Mouse (Mus musculus): ENCODE measurements around the gene Zbtb44.
"Not testable (repeated sequence)": the region's sequence is repeated elsewhere in the genome, so short reads cannot be mapped to it uniquely, and the experiment has no call there.

Zbtb44 gene

DNA sequence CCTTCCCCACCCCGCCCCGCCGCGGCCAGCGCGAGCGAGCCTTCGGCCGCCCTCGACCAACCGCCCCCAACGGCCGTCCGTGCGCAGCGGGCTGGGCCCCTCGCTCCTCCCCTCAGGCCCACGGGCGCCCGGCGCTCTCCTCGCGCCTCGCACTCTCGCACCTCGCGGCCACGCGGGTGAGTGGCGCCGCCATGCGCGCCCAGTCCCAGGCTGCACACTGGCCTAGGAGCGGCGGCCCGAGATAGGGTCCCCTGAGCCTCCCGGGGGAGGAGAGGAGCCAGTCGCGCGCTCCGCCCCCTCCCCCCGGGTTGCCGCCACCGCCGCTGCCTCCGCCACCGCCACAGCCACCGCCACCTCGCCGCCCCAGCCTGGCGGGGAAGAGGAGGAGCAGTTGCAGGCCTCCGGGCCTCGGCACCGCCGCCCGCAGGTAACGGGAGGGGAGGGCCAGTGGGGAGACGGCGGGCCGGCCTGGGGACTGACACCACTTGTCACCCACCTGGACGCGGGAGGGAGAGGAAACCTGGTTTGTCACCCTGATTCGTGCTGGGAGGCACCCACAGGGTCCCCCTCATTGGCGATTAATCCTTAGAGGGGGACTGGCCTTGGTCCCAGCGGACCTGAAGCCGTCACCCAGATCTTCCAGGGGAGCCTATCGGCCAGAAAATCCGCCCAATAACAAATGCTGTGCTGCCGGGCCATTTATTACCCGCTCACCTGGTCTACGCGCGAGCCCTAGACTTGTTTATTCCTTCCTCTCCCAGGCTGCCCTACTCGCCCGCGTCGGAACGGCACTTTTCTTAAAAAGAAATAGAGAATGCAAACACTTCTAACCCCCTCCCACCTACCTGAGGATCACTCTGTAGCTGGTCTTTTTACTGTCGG lies at the start of gene Zbtb44:
Gene Zbtb44, plus strand, starts transcription at position 113 of the 882 bp plus-strand sequence.
- peak; percentile 51 for DNase-seq (ENCODE audit: low read depth)

DNA sequence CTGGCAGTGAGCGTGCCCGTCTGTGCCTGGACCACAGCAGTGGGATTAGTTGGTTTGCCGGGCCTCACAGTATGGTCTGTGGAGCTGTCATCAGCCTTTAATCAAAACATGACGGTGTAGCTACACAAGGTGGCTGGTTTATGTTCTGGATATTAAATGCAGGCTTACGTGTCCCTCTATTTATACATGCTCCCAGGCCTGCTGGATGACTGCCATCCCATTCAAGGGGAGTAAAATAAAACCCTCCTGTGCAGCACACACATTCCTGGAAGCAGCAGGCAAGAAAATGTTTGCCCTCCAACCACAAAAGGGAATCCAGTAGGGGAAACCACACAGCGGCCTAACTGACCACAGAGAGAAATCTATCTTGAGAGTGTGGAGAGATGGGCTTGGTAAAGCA lies 44.7 kb upstream of the Zbtb44 start:
- DNase-seq (ENCODE audit: low read depth): peak; percentile 43

- no peak for DNase-seq (ENCODE audit: low read depth)
Observed at GRCm38 (mm10) chr9:30993106-30993505, 37.3 kb upstream of the Zbtb44 start.

- no peak for DNase-seq (ENCODE audit: low read depth)
Observed at GRCm38 (mm10) chr9:30996590-30997562, 33.6 kb upstream of the Zbtb44 start.

DNA sequence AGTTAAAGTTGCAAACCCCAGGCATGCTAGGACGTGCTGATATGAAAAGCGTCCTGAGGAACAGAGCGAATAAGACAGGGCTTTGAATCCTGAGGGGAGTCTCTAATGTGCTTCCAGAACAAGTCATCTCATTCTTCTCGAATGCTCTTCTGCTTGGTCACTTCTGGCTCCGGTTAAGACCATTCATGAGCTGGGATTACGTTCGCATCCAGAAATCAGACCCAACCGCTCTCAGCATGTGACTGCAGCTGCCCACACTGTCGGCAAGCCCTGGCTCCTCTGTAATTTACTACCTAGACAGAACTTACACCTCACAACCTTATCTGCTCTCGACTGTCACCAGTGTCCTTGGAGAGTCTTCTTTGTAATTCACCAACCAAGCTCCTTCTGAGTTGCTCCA lies 29.8 kb upstream of the Zbtb44 start:
- no peak for DNase-seq (ENCODE audit: low read depth)

- no peak for DNase-seq (ENCODE audit: low read depth)
Observed at GRCm38 (mm10) chr9:31002528-31002927, 27.9 kb upstream of the Zbtb44 start.

DNA sequence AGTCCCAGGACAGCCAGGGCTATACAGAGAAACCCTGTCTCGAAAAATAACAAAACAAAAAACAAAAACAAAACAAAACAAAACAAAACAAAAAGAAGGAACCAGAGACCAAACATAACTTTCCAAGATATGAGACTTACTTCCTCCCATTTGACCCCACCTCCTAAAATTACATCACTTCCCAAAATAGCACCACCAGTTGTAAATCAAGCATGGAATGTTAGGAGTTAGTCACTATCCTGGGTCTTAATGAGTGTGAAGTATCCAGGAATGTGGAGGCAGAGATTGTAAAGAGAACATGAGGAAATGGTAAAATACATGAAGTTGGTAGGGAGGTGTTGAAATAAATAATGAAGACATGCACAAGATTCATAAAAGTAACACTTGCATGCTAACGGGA lies 21.1 kb upstream of the Zbtb44 start:
- peak; percentile 18 for DNase-seq (ENCODE audit: low read depth)

GRCm38 (mm10) chr9:31010040-31010439 lies 20.4 kb upstream of the Zbtb44 start:
- DNase-seq (ENCODE audit: low read depth): no peak

DNA sequence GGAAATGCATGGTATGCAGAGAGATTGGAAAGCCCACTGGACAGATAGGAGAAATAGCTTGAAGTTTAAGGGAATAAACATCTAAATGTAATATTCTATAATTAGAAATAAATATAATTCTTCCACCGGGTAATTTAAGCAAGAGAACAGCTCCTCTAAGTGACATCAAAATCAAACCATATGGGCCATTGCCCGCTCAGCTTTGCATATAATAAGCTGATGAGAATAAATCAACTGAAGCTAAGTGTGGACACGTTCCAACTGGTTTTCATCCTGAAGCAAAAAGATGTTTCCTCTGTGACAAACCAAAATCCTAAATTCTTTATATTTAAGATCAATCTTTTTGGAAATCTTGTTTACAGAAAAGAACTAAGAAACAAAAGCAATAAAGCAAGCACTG lies 19.7 kb upstream of the Zbtb44 start:
- no peak for DNase-seq (ENCODE audit: low read depth)

DNA sequence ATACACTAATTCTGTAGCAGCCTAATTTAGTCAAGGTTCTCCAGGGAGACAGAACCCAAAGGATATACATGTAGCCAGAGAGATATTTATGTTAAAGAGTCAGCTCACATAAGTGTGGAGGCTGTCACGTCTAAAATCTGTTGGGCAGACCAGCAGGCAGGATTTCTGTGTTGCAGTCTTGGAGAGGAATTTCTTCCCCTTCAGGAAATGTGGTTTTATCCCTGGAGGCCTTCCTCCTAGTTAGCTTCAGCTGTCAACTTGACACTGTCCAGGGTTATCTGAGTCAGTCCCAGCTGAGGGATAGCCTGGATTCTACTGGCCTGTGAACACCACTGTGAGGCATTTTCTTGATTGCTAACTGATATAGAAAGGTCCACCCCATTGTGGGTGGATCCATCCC lies 18.9 kb upstream of the Zbtb44 start:
- no peak for DNase-seq (ENCODE audit: low read depth)

GRCm38 (mm10) chr9:31012674-31013073 lies 17.8 kb upstream of the Zbtb44 start:
- DNase-seq (ENCODE audit: low read depth): no peak

DNA sequence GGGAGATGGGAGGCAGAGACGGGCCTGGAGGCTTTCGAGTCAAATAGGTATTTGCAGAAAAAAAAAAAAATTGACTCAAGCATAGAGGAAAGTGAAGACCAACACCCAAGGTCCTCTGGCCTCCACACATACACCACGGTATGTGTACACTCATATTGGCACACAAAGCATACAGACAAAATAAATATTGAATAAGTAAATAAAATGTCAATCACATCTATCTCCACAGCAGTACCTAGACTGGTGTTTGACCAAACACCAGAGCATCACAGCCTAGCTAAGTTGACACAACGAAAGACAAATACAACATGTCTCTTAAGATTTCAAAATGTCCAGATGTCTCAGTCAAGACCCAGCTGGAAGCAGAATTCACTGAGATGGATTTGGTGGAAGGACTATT lies 17.0 kb upstream of the Zbtb44 start:
- no peak for DNase-seq (ENCODE audit: low read depth)

- DNase-seq (ENCODE audit: low read depth): no peak
Observed at GRCm38 (mm10) chr9:31017616-31018015, 12.8 kb upstream of the Zbtb44 start.

GRCm38 (mm10) chr9:31018158-31018557 lies 12.3 kb upstream of the Zbtb44 start:
- DNase-seq (ENCODE audit: low read depth): no peak

DNA sequence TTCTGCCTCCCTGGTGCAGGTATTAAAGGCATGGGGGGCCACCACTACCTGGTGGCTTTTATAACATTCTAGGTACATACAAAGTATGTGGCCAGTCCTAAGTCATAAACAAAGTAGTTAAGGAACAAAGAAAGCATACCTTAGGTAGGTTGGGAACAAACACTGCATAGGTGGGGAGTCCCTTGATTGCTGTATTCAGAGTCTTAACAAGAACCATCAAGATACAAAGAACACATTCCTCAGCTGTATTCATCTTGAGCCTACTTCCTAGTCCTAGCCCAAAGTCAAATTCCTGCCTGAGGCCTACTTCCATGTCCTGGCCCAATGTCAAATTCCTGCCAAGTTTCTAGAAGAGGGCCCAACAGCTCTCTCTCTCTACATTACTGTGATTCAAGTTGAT lies 11.7 kb upstream of the Zbtb44 start:
- no peak for DNase-seq (ENCODE audit: low read depth)

GRCm38 (mm10) chr9:31028251-31028650 lies 2.2 kb upstream of the Zbtb44 start:
- no peak for DNase-seq (ENCODE audit: low read depth)

DNA sequence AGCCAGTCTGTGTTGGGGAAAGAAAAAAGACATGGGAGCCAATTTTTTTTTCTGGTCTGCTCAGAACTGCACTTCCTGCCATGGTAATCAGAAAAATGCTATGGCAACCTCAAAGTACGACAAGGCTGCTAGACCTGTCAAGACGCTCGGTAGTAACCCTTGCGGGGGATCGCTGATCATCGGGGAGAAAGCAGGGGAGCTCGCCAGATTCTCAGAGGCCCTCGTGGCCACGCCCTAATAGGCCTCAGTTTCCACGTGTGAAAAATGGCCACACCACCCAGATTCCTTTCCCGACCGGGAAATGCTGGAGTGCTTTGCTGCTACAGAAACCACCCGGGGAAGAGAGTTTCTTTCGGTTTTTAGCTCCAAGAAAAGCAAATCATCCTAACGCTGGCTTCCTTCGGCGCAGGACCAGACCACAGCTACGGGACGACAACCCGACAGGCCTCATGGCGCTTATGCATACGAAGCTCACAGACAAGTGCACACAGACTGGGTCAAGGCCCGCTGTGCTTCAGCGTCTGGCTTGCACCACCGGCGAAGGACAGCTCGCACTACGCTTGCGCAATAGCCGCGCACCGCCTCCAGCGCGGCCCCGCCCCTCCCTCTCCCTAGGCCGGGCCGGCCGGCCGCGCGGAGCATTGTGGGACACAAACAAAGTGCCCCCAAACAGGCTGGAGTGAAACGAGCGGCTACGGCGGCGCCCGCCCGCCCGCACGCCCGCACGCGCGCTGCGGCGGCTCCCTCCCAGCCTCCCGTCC lies 513 bp upstream of the Zbtb44 start:
- DNase-seq (ENCODE audit: low read depth): peak; percentile 94

GRCm38 (mm10) chr9:31031414-31031843 lies 985 bp downstream of the Zbtb44 start:
- peak; percentile 35 for DNase-seq (ENCODE audit: low read depth)

DNA sequence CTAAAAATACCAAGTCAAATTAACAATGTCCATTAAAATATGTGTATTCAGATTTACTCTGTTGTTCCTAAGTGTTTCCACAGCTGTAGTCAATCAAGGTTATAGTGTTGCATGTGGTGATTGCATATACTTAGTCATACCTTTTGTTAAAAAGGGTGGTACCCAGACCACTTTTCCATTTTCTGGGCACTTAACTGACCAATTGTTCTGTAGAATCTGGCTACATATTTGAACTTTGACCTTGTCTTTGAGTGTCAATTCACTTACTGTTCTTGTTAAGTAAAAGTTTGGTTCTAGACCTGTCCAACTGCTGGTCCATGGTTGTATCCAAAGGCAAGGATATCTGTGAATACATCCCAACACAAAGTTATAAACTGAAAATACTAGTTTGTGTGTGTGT lies 2.1 kb downstream of the Zbtb44 start:
- no peak for DNase-seq (ENCODE audit: low read depth)

GRCm38 (mm10) chr9:31050208-31050607 lies 19.8 kb downstream of the Zbtb44 start:
- DNase-seq (ENCODE audit: low read depth): peak; percentile 16

GRCm38 (mm10) chr9:31051509-31051908 lies 21.1 kb downstream of the Zbtb44 start:
- not testable (repeated sequence) for DNase-seq (ENCODE audit: low read depth)

DNA sequence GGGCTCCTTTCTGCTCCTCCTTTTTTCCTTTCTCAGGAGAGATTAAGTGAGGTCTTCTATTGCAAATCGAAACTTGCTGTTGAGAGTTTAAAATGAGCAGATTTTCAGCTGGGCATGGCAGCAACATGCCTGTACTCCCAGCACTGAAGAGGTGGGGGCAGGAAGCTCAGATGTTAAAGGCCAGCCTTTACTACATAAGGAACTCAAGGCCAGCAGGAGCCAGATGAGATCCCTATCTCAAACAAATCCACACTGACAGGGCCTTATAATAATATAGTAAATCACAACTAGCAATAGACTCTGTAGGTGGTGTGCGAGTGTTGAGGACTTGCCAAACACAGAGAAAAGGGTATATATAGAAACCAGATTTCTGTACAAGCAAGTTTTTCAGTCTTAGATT lies 28.3 kb downstream of the Zbtb44 start:
- DNase-seq (ENCODE audit: low read depth): peak; percentile 10

Measured in 416B (cell line).